Mouse (Mus musculus) T-helper 2 cell (primary cell): ENCODE results near the gene Mdga1.

ENCODE experiments used
- in situ Hi-C: fragments of 300-600 bp; cut with MboI, MseI; formaldehyde crosslinking; loops from one replicate; pipeline ENCODE4 v1.15.1; 2025; ENCODE audit warnings: high pct_unique_total_duplicates

Mdga1 gene

DNA sequence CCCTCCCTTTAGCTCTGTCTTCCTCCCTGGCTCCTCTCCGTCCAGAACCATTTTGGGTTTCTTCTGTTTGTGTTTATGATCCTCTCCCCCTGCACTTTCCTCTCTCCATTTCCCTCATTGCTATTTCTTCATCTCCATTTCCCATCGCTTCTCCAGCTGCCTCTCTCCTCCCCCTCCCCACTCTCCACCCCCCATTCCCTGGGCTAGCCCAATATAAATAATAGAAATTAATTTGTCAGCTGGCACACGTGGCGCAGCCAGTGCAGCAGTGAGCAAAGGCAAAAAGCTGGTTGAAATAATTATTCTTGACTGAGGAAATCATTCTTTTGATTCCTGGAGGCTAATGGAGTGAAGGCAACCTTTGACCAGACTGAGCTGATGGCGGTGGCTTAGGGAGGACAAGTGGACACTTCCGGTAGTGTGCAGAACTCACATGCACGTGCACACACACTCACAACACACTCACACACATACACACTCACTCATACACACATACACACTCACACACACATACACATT lies at the start of gene Mdga1:
TSS of gene Mdga1 (minus strand) at position 51 of the 519 bp plus-strand sequence.
- in situ Hi-C loops, result loop anchor here (10.0 kb wide), 1 partner anchor 1725 kb away; no protein-coding TSS in a partner anchor

DNA sequence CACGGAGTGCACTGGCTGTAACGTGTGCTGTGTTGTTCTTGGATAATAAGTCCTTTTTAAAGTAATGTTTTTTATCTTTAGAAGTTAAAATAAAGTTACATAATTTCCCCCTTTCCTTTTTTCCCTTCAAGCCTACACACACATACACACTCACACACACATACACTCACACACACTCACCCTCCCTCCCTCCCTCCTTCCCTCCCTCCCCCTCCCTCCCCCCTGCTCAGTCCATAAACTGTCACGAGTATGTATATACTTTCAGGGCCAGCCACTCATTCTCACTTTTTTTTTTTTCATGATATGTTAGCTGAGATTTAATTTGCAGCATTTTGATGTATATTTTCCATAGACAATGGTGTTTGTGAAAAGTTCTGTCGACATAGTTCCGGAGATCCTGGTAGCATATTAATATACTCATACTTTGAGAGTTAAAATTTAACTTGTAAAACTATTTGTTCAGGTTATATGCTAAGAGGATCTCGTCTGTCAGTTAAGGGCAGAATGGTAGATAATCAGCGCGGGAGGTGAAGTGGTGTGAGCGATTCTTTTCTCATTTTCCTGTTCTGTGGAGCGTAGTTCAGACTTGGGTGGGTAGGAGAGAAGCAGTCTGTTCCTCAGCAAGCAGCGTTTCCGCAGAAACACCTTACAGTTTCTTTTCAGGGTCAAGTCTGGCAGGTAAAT lies 49.2 kb upstream of the Mdga1 start:
- in situ Hi-C loops, result no loop called here

DNA sequence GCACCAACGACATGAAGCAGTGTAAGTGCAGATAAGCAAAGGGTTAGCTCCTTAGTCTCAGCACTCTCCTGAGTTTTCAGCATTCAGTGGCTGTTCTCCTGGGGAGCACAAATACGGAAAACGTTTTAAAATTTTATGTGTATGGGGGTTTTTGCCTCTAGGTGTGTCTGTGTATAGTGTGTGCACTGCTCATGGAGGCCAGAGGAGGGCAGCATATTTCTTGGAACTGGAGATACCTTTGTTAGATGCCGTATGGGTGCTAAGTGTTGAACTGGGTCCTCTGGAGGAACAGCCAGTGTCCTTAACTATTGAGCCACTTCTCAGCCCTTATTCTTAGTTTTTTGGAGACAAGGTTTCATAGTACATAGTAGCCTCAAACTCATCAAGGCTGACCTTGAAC lies 44.8 kb upstream of the Mdga1 start:
- in situ Hi-C loops, result no loop called here

DNA sequence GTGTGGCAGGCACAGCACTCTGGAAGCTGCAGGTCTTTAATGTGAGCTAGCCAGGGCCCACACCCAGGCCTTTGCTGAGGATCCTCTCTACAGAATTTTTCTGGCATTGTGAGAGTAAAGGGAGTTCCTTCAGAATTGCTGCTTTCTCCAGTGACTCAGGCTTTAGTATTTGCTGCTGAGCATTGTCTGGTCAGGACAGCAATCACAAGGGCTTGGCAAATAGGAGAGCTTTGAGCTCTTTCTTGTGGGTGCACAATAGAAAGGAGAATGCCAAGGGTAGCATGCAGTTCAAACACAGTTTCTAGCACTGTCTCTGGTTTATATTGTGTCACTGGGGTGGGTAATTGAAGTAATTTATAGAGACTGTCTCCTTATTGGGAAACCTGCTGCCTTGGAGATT lies 38.5 kb upstream of the Mdga1 start:
- in situ Hi-C loops, result no loop called here

DNA sequence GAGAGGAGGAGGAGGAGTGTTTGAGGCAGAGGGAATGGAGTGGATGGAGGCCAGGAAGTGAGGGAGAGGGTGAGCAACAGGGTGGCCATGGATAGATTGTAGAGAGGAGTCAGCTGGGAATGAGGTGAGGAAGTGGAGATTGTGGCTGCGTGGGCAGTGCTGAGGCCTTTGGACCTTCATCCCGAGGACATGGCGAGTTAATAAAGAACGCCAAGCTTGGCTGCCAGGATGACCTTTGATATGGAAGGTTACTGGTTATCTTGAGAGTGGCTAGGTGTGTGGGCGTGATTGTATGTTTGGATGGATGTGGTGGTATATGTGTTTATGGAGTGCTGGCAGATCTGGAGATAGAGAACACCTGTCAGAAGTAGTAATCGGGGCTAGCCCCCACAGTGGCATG lies 38.0 kb upstream of the Mdga1 start:
- in situ Hi-C loops, result no loop called here

DNA sequence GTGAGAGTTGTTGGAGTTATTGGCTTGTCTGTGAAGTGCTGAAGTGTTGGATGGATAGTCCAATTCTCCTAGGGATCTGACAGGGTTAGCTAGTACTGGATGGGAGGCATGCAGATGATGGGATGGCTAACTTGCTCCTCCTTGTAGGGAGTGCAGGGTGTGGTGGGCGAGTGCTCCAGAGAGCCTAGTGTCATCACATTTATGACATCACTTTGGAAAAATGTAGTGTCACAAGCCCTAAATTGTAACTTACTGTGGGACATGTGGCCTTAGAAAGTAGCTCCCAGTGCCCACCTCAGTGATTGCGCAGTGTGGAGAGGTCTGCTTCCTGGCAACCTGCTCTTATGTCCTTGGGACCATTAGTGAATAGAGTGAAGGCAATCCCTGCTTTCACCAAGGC lies 37.0 kb upstream of the Mdga1 start:
- in situ Hi-C loops, result no loop called here

DNA sequence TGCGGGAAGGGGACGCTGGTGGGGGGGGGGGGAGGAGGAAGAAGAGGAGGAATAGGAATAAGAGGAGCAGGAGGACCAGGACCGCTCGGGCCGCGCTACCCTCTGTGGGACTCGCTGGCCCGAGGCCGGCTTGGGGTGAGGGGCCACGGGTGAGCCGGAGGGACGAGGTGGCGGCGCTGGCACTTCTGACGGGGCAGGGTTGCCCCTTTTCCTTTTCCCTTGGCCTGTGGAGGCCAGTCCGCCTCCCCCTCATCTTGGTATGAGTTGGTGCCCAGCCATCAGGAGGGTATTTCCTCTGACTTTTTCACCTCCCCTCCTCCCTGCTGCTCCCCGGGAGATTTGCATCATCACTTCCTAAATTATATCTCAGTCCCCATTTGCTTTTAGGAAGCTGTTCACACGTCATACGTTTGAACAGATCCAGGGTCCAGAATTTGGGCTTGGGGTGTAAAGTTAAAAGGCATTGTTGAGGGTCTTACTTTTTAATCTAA lies 35.6 kb upstream of the Mdga1 start:
- in situ Hi-C loops, result no loop called here

DNA sequence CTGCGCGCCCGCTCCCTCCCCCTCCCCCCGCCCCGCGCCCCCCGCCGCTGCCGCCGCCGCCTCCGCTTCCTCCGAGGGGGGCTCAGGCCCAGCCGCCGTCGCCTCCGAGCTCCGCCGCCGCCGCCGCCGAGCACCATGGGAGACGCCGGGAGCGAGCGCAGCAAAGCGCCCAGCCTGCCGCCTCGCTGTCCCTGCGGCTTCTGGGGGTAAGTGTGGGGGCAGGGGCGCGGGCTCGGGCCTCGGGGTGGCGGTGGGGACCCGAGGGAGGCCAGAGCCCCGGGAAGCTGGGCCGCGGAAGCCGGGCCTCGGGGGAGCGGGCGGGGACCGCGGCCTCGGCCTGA lies 35.2 kb upstream of the Mdga1 start:
- in situ Hi-C loops, result no loop called here

DNA sequence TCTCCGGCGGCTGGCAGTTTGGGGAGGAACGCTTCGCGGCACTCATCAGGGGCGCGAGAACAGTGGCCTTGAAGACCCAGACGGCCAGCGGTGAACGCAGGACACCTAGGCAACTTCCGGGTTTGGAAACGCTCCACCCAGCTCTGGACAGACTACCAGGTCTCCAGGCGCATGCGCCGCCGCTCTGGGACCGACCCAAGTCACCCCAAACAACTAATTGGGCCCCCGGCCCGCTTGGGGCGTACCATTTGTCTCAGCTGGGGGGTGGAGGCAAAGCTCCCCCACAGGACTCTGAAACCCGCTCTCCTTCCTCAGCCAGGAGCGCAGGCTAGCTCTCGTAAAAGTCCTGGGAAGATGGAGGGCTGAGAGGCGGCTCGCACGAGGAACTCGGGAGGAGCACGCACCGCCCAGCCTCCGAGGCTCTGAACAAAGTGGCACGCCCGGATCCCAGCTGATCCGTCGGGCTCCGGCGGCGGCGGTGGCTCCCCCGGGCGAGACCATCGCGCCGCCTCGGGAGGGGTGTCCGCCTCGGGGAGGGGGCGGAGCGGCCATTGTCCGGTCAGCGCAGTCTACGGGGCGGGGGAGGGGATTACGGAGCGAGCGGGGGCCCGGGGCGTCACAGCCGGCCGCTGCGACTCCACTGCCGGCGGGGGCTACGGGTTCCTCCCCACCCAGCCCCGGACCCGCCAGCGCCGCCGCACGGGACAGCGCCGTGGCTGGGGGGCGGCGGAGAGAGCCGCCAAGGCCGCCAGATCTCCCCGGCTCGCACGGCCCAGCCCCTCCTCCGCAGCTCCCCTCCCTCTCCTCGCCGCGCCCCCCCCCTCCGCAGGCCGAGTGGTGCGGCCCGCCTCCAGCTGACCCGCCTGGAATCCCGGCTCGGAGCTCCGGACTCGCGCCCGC lies 34.6 kb upstream of the Mdga1 start, which contains the start of gene Zfand3:
TSS of gene Zfand3 (plus strand) at position 531 of the 900 bp plus-strand sequence.
- in situ Hi-C loops, result no loop called here

DNA sequence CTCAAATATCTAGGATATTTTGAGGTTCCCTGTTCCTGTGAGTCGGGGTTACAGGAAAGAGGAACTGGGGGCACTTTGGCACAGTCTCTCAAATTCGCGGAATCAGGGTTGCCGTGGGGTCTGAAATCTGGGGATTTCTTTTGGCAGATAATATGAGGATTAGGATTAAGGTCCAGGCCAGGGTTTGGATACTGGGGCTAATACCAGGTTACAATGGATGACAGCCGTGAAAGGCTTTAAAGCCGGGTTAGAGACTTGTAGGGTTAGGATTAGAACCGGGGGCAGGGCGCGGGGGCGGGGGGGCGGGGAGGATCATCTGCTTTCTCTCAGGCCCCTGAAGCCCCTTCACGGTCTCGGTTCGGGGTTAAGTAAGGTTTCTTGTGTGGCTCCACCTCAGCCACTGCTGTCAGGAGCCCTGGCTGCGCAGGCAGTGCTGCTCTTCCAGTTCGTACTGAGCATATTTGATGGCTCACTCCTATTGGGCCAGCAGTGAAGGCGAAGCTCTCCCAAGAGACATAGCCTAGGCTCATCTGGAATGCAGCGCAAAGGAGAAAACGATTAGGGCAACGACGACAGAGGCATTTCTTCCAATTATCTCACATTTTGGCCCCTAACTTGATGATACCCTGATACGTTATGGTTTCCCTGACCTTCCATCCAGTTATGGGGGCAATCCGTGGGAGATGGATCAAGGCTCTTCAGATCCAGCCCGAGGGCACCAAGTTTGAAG lies 28.8 kb upstream of the Mdga1 start:
- in situ Hi-C loops, result no loop called here

DNA sequence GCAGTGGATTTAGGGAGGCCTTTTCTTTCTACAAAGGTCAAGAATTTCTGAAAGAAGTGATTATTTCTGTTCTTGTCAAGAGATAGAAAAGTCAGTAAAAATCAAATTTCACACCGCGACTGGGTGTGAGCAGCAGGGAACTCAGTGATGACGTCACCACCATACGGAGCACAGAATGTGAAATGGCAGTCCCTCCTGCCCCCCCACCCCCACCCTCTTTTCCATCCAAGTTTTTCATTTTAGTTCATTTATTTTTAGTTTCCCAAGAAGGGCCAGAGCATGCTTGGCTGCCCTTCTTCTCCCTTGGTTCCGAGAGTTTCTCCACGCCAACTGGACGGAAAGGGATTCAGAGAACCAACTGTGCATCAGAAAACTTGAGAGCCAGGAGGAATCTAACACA lies 27.8 kb upstream of the Mdga1 start:
- in situ Hi-C loops, result no loop called here

DNA sequence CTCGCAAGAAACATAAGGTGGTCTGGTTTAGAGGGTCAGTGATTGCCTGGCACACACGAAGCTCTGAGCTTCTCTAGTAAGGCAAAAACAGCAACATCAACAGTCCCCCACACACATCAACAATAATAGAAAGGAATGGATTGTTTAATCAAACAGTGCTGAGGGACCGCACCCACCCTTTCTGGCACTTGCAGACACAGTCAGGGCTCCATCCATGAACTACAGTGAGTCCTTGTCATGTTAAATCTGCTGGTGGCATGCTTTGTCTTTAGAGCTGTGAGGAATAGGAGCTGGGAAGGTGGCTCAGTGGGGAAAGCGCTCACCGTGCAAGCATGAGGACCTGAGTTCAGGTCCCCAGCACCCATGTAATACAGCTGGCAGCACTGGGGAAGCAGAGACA lies 26.1 kb upstream of the Mdga1 start:
- in situ Hi-C loops, result no loop called here

DNA sequence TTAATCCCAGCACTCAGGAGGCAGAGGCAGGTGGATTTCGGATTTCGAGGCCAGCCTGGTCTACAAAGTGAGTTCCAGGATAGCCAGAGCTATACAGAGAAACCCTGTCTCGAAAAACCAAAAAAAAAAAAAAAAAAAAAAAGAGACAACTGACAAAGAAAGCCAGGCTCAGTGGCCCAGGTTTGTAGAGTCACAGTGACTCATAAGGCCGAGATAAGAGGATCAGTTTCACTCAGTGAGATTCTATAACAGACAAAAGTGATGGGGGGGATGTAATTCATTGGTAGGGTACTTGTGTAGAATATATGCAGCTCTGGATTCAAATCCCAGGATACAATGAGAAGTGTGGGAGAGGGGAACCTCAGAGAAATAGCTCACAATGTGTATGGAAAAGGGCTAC lies 24.6 kb upstream of the Mdga1 start:
- in situ Hi-C loops, result no loop called here

DNA sequence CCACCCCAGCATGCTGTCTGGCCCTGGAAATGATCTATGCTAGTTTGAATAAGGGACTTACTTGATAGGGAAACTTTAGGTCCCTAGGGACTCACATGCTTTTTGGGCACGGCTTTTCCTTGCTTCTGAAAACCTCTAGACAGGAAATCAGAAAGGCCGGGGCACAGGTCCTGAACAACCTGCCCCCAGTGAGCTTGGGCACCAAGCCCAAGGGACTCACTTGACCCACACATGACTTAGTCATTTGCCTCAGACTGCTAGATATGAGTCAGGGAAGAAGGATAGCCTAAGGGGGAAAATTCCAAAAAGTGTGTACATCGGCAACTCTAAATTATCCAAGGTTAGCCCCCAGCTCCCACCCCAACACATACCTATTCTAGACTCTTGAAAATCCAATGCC lies 24.1 kb upstream of the Mdga1 start:
- in situ Hi-C loops, result no loop called here

DNA sequence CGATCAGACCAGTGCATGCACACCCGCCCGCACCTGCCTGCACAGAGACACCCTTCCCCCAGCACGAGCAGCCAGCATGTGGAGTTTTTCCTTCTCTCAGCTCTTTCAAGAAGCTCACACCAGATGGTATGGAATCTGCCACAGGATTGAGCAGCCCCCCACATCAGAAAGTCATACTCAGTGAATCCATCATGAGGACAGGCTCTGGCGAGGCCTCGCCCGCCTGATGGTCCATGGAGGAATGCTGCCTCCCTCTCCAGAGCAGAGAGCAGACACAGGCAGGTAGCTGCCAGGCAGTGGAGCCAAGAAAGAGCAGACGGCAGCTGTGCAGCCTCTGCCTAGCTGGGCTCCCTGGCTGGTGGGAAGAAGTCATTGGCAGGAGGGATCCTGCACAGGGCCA lies 23.6 kb upstream of the Mdga1 start:
- in situ Hi-C loops, result no loop called here

DNA sequence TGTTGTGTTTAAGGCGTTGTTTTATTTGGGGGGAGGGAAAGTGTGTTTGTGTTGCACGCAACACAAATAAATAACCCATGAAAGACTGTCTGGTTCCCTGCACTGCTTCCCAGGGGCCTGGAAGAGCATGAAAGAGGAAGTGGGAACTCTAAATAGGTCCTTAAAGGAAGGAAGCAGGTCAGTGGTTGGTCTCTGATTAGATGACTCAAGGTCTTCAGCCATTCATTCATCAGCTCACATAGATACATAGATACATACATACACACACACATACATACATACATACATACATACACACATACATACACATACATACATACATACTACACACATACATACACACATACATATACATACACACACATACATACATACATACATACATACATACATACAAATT lies 21.0 kb upstream of the Mdga1 start:
- in situ Hi-C loops, result no loop called here

DNA sequence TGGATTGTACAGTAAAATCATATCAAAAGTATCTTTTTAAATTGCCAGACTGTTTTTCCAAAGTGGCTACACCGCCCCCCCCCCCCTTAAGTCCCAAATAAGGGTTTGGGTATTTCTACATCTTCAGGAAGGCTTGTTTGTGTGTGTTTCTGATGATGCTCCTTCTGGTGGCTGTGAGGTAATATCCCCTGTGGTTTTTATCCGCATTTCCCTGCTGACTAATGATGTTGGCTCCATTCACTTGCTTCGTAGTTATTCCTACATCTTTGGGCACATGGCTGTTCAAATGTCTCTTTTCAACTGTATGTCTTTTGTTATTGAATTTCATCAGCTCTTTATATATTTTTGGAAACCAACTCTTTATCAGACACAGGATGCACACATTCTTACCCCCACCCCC lies 20.2 kb upstream of the Mdga1 start:
- in situ Hi-C loops, result no loop called here

DNA sequence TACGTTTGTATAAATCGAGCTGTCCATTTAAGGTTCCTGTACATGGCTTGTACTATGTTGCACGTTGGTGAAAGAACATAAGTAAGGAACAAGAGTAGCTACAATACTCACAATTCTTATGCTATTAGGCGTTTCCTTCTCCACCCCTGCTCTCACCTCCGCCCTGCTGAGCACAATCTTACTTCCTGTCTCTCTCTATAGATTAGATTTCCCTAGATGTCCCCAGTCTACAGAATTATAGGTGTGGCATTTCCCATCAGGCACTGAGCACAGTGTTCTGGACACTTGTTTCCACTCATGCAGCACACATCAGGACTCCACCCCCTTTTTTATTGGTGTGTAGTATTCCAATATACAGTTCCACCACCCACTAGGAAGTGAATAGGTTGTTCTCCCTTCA lies 19.8 kb upstream of the Mdga1 start:
- in situ Hi-C loops, result no loop called here

DNA sequence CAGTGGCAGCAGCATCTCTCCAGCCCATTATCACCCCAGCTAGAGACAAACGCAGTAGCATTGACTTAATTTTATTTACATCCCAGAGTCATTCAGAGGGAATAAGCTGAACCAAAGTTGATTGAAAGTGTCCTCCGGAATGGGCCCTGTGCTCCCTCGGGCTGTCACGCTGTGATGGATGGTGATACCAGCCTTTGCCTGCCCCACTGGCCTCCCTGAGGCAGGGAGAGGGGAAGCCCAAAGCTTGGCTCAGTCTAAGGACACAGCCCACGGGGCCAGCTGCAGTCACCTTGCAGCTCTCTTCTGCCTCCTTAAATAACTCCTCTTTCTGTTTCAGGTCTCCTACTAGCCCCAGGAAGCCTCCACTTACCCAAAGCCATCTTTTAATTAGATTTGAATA lies 18.3 kb upstream of the Mdga1 start:
- in situ Hi-C loops, result no loop called here

DNA sequence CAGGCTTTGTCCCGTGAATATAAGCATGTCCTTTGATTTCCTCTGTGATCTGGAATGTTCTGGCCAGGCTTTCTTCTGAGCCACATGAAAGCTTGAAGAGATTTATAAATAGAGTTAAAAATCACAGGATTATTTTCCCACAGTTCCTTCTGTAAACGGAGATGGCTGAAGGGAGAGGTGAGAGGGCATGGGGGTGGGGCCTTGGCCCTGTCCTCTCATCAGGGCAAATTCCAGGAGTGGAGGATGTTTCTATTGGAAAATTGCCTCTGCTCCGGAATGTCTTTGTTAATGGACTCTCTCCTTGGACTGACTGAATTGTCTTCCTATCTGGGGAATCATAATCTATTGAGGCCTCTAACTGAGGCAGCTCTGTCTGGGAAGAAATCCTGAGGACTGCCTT lies 15.6 kb upstream of the Mdga1 start:
- in situ Hi-C loops, result no loop called here

DNA sequence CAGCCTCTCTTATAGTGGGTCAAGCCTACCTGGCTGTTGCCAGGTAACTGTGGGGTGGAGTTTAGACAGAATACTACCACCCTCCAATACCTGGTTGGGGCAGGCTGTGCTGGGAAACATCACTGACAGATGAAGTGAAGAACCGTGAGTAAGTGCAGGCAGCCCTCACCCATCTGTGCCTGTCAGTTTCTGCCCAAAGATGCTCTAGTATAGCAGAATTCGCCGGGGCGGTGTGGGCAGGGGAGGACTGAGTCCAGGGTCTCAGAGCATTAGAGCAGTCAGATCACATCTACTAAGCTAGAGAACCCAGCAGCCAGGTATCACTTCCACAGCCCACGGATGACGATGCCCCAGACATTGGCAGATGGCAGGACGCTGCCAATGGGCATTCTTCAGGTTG lies 15.0 kb upstream of the Mdga1 start:
- in situ Hi-C loops, result no loop called here

DNA sequence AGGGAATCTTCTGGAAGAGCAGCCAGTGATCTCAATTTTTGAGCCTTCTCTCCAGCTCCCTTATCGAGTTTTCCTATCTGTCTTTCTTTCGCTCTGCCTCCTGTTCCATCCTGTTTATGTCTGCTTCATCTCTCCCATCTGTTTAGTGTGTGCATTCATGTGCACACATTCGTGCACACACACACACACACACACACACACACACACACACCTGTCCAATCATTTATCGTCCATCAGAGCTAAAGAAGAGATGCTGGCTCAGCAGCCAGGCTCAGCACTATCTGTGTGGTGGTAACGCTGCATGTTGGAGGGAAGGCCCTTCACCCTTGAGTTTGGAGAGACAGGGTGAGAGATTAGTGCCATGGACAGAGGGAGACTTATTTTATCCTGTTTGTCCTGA lies 13.3 kb upstream of the Mdga1 start:
- in situ Hi-C loops, result no loop called here
